Mouse (Mus musculus): ENCODE results near the gene Ppp1r14b.

Gene Ppp1r14b

GRCm38 (mm10) chr19:6952712-6953037, 22.1 kb upstream of the Ppp1r14b start:
- peak; percentile 98 for TF ChIP-seq GATA4 (IDR thresholded peaks at IDR 0.05; ENCODE audit: insufficient replicate concordance, low read length)

GRCm38 (mm10) chr19:6954046-6954445, 20.7 kb upstream of the Ppp1r14b start:
- no peak for TF ChIP-seq GATA4 (IDR thresholded peaks at IDR 0.05; ENCODE audit: insufficient replicate concordance, low read length)

- TF ChIP-seq GATA4 (IDR thresholded peaks at IDR 0.05; ENCODE audit: insufficient replicate concordance, low read length), result no peak
Observed at GRCm38 (mm10) chr19:6955424-6955823, 19.3 kb upstream of the Ppp1r14b start.

- TF ChIP-seq GATA4 (IDR thresholded peaks at IDR 0.05; ENCODE audit: insufficient replicate concordance, low read length), result no peak
Observed at GRCm38 (mm10) chr19:6956461-6956860, 18.3 kb upstream of the Ppp1r14b start.

- no peak for TF ChIP-seq GATA4 (IDR thresholded peaks at IDR 0.05; ENCODE audit: insufficient replicate concordance, low read length)
Observed at GRCm38 (mm10) chr19:6968491-6969271, 6.1 kb upstream of the Ppp1r14b start.

- no peak for TF ChIP-seq GATA4 (IDR thresholded peaks at IDR 0.05; ENCODE audit: insufficient replicate concordance, low read length)
Observed at GRCm38 (mm10) chr19:6969291-6969664, 5.5 kb upstream of the Ppp1r14b start.

- no peak for TF ChIP-seq GATA4 (IDR thresholded peaks at IDR 0.05; ENCODE audit: insufficient replicate concordance, low read length)
Observed at GRCm38 (mm10) chr19:6969665-6970381, 4.9 kb upstream of the Ppp1r14b start.

- no peak for TF ChIP-seq GATA4 (IDR thresholded peaks at IDR 0.05; ENCODE audit: insufficient replicate concordance, low read length)
Observed at GRCm38 (mm10) chr19:6970460-6971085, 4.2 kb upstream of the Ppp1r14b start.

GRCm38 (mm10) chr19:6971644-6972043, 3.1 kb upstream of the Ppp1r14b start:
- no peak for TF ChIP-seq GATA4 (IDR thresholded peaks at IDR 0.05; ENCODE audit: insufficient replicate concordance, low read length)

- TF ChIP-seq GATA4 (IDR thresholded peaks at IDR 0.05; ENCODE audit: insufficient replicate concordance, low read length), result no peak
Observed at GRCm38 (mm10) chr19:6972247-6972917, 2.4 kb upstream of the Ppp1r14b start.

- no peak for TF ChIP-seq GATA4 (IDR thresholded peaks at IDR 0.05; ENCODE audit: insufficient replicate concordance, low read length)
Observed at GRCm38 (mm10) chr19:6973581-6974190, 1.1 kb upstream of the Ppp1r14b start.

- no peak for TF ChIP-seq GATA4 (IDR thresholded peaks at IDR 0.05; ENCODE audit: insufficient replicate concordance, low read length)
Observed at GRCm38 (mm10) chr19:6975537-6976521, 1.1 kb downstream of the Ppp1r14b start, which contains the start of gene Plcb3. Gene Plcb3, minus strand, starts transcription at chr19:6976470.

- no peak for TF ChIP-seq GATA4 (IDR thresholded peaks at IDR 0.05; ENCODE audit: insufficient replicate concordance, low read length)
Observed at GRCm38 (mm10) chr19:6977759-6978638, 3.2 kb downstream of the Ppp1r14b start.

Data from liver, adult (tissue).